Mouse (Mus musculus): ENCODE results near the gene Ddx31. TPM values are rescaled to one million over a fixed set of nuclear protein-coding genes. Genes with fewer than 3 reads are reported as not detected.

The Ddx31 gene
- polyA plus RNA-seq, 1 experiment from 2014 or later = 12.7 TPM

DNA sequence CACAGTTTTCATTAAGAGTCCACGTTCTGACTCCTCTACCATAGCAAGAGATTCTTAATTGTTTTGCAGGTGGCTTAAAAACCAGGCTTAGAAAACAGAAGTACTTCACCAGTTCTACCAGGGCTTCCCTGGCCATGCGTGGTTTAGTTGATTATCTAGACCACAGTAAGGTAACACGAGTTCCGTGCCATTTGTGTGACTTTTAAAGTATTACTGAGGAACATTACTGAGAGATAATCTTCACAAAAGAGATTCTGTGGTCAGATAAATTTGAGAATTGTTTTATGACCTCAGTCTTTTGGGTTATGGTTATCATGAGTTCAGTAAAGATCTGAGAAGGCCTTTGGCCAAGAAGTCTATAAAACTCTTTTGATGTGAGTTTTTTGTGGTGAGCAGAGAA lies 19.1 kb downstream of the Ddx31 start:
- Histone ChIP-seq H3K9ac (ENCODE audit: low read length) (no peak overlapping the region), H3K27me3 (ENCODE audit: control insufficient read depth, insufficient read depth, low read length) (no peaks in the 10 kb centered on the region), H3K9me3 (replicated peaks; ENCODE audit: control insufficient read depth, low read length) (no peaks in the 10 kb centered on the region), H3K4me3 (replicated peaks; ENCODE audit: low read length) (no peak overlapping the region), H3K36me3 (ENCODE audit: control insufficient read depth, insufficient read depth, low read length) (peaks cover 16% of the 10 kb centered on the region), H3K4me1 (ENCODE audit: control insufficient read depth, insufficient read depth, low read length) (no peaks in the 10 kb centered on the region), H3K4me2 (ENCODE audit: low read depth, low read length) (no peak overlapping the region), H3K27ac (ENCODE audit: low read length) (no peak overlapping the region)
- WGBS = 85% methylated on average over 4 of the region's 4 CpGs
- no peak for ATAC-seq (ENCODE audit: insufficient read depth, low FRiP score)

DNA sequence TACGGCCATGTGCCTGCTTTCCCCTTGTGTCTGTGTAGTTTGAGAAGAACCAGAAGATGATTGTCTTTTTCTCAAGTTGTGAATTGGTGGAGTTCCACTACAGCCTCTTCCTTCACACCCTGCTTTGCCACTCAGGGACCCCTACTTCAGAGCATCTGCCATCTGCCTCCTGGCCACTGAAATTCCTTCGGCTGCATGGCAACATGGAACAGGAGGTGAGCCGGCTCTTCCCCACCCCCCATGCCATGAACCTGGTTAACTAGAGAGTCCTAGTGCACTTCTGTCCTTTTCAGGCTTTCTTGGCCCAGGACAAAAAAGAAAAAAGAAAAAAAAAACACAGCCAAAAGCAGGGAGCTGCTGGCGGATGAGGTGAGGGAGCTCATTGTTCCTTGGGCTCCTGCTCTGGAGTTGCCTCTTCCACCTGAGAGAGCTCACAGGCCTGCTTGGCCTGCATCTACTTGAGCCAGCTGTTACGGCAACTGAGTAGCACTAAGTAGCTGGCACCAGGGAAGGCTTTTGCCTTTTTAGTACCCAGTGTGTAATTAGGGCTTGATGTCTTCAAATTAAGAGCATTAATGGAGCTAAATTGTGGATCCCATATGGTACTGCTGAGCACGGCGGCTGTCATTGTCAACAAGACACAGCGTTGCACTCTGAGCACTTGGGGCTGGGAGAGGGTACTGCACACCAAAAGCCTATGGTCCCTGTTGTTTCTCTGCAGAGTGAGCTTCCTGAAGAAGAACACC lies 20.6 kb downstream of the Ddx31 start:
- Histone ChIP-seq H3K4me1 (ENCODE audit: control insufficient read depth, insufficient read depth, low read length) (no peaks in the 10 kb centered on the region), H3K4me3 (replicated peaks; ENCODE audit: low read length) (no peak overlapping the region), H3K36me3 (ENCODE audit: control insufficient read depth, insufficient read depth, low read length) (peaks cover 16% of the 10 kb centered on the region), H3K4me2 (ENCODE audit: low read depth, low read length) (no peak overlapping the region), H3K27ac (ENCODE audit: low read length) (no peak overlapping the region), H3K9me3 (replicated peaks; ENCODE audit: control insufficient read depth, low read length) (no peaks in the 10 kb centered on the region), H3K27me3 (ENCODE audit: control insufficient read depth, insufficient read depth, low read length) (no peaks in the 10 kb centered on the region), H3K9ac (ENCODE audit: low read length) (no peak overlapping the region)
- ATAC-seq (ENCODE audit: insufficient read depth, low FRiP score) = no peak
- 92% methylated on average over 8 of the region's 8 CpGs for WGBS

DNA sequence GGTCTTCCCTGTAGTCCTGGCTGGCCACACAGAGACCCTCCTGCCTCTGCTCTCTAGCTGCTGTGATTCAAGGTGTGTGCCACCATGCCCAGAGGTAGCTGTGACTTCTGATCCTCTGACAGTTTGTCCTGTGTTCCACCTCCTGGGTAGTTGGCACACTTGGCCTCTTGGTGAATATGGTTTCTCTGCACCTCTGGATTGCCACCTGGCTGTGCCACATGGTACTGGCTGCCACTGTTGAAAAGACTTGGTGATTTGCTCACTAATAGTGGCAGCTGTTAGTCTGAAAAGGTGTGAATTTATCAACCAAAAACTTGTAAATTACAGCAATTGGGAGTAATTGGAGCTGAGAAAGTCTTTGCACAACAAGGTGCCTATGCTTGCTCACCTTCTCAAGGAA lies 23.7 kb downstream of the Ddx31 start:
- Histone ChIP-seq H3K4me3 (replicated peaks; ENCODE audit: low read length) (no peak overlapping the region), H3K4me2 (ENCODE audit: low read depth, low read length) (no peak overlapping the region), H3K9me3 (replicated peaks; ENCODE audit: control insufficient read depth, low read length) (no peaks in the 10 kb centered on the region), H3K9ac (ENCODE audit: low read length) (no peak overlapping the region), H3K27me3 (ENCODE audit: control insufficient read depth, insufficient read depth, low read length) (no peaks in the 10 kb centered on the region), H3K4me1 (ENCODE audit: control insufficient read depth, insufficient read depth, low read length) (no peaks in the 10 kb centered on the region), H3K36me3 (ENCODE audit: control insufficient read depth, insufficient read depth, low read length) (peaks cover 12% of the 10 kb centered on the region; the same call in 1 of the 2 replicates), H3K27ac (ENCODE audit: low read length) (no peak overlapping the region)
- ATAC-seq (ENCODE audit: insufficient read depth, low FRiP score) = no peak

DNA sequence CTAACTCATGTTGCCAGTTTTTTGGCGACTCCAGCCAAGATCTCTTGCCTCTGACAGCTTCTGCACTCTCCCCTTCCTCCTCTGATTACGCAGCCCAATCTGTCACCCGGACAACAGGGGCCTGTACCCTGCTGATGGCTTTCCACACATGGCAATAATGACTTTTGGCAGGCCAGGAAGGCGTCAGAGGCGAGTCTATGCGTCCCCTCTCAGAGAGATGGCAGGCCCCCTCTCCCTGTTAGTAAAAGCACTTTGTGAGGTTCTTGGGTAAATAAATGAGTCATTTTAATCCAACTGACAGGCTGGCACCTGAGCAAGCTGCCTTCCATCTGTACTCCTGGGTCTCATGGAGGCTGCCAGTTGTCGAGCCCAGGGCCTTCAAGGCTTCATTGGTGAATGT lies 27.3 kb downstream of the Ddx31 start:
- H3K4me3 ChIP-seq (replicated peaks; ENCODE audit: low read length) = no peak overlapping the region
- no peak overlapping the region for H3K9ac ChIP-seq (ENCODE audit: low read length)
- H3K27me3 ChIP-seq (ENCODE audit: control insufficient read depth, insufficient read depth, low read length) = no peaks in the 10 kb centered on the region
- H3K4me2 ChIP-seq (ENCODE audit: low read depth, low read length) = no peak overlapping the region
- 54% methylated on average over 7 of the region's 7 CpGs for WGBS
- H3K36me3 ChIP-seq (ENCODE audit: control insufficient read depth, insufficient read depth, low read length) = no peaks in the 10 kb centered on the region
- H3K9me3 ChIP-seq (replicated peaks; ENCODE audit: control insufficient read depth, low read length) = no peaks in the 10 kb centered on the region
- no peaks in the 10 kb centered on the region for H3K4me1 ChIP-seq (ENCODE audit: control insufficient read depth, insufficient read depth, low read length)
- H3K27ac ChIP-seq (ENCODE audit: low read length) = no peak overlapping the region
- no peak for ATAC-seq (ENCODE audit: insufficient read depth, low FRiP score)

DNA sequence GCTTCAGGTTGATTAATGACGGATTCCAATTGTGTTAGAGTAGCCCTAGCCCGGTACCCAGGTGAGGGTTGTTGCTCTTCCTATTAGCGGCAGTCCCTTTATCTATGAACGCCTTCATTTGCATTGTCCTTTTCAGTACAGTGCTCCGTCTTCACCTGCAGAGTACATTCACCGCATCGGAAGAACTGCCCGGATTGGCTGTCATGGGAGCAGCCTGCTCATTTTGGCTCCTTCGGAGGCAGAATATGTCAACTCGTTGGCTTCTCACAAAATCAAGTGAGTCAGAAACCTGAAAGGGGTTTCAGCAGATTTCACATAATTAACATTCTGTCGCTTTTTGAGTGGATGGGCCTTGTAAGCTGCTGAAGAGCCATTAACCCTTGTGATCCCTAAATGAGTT lies 35.3 kb downstream of the Ddx31 start:
- no peaks in the 10 kb centered on the region for H3K4me1 ChIP-seq (ENCODE audit: control insufficient read depth, insufficient read depth, low read length)
- no peak overlapping the region for H3K9ac ChIP-seq (ENCODE audit: low read length)
- H3K4me2 ChIP-seq (ENCODE audit: low read depth, low read length) = no peak overlapping the region
- H3K27me3 ChIP-seq (ENCODE audit: control insufficient read depth, insufficient read depth, low read length) = no peaks in the 10 kb centered on the region
- no peak for ATAC-seq (ENCODE audit: insufficient read depth, low FRiP score)
- H3K27ac ChIP-seq (ENCODE audit: low read length) = no peak overlapping the region
- WGBS = 87% methylated on average over 11 of the region's 11 CpGs
- no peaks in the 10 kb centered on the region for H3K9me3 ChIP-seq (replicated peaks; ENCODE audit: control insufficient read depth, low read length)
- no peak overlapping the region for H3K4me3 ChIP-seq (replicated peaks; ENCODE audit: low read length)
- H3K36me3 ChIP-seq (ENCODE audit: control insufficient read depth, insufficient read depth, low read length) = peaks cover under 1% of the 10 kb centered on the region; the same call in 1 of the 2 replicates

DNA sequence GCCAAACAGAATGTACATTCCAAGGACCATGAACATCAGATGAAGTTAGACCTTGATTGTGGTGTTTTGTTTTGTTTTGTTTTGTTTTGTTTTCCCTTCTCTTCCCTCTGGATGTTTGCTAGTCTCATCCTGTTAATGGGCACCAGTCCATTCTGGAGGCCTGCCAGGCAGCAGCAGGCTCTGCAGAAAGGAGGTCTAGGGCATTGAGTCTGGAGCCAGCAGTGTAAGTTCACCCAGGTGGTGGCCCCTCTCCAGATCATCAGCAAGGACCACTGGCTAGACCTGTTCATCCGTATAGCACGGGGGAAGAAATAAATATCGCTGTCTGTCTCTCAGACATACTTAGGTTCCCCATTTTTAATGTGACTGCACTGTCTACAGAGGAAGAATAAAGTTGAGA lies 41.1 kb downstream of the Ddx31 start:
- Histone ChIP-seq H3K27ac (ENCODE audit: low read length) (no peak overlapping the region), H3K4me2 (ENCODE audit: low read depth, low read length) (no peak overlapping the region), H3K36me3 (ENCODE audit: control insufficient read depth, insufficient read depth, low read length) (peaks cover 6% of the 10 kb centered on the region), H3K4me1 (ENCODE audit: control insufficient read depth, insufficient read depth, low read length) (peaks cover 10% of the 10 kb centered on the region; the same call in 1 of the 2 replicates), H3K9me3 (replicated peaks; ENCODE audit: control insufficient read depth, low read length) (no peaks in the 10 kb centered on the region), H3K4me3 (replicated peaks; ENCODE audit: low read length) (no peak overlapping the region), H3K27me3 (ENCODE audit: control insufficient read depth, insufficient read depth, low read length) (no peaks in the 10 kb centered on the region), H3K9ac (ENCODE audit: low read length) (no peak overlapping the region)
- WGBS = 85% methylated on average over 3 of the region's 3 CpGs
- ATAC-seq (ENCODE audit: insufficient read depth, low FRiP score) = no peak

DNA sequence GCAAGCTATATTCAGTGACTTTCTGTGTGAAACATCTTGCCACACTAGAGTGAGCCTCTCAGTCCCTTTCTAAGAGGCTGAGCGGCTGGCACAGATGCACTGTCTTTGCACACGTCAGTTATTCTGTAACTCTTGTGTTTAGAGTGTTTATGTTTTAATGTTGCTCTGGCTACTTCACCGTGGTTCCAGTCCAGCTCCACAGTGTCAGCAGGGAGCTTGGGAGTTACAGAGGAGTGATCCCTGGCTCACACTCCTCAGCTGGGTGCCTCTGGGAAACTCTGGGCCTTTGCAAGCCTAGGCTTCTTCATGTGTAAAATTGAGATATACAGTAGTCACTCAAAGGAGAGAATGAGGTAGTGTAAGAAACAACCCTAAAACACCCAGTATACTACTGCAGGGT lies 41.8 kb downstream of the Ddx31 start:
- H3K9ac ChIP-seq (ENCODE audit: low read length) = no peak overlapping the region
- H3K4me3 ChIP-seq (replicated peaks; ENCODE audit: low read length) = no peak overlapping the region
- peaks cover 10% of the 10 kb centered on the region; the same call in 1 of the 2 replicates for H3K4me1 ChIP-seq (ENCODE audit: control insufficient read depth, insufficient read depth, low read length)
- ATAC-seq (ENCODE audit: insufficient read depth, low FRiP score) = no peak
- WGBS = 78% methylated on average over 3 of the region's 3 CpGs
- no peak overlapping the region for H3K27ac ChIP-seq (ENCODE audit: low read length)
- no peak overlapping the region for H3K4me2 ChIP-seq (ENCODE audit: low read depth, low read length)
- H3K27me3 ChIP-seq (ENCODE audit: control insufficient read depth, insufficient read depth, low read length) = no peaks in the 10 kb centered on the region
- H3K36me3 ChIP-seq (ENCODE audit: control insufficient read depth, insufficient read depth, low read length) = peaks cover 6% of the 10 kb centered on the region
- H3K9me3 ChIP-seq (replicated peaks; ENCODE audit: control insufficient read depth, low read length) = no peaks in the 10 kb centered on the region

DNA sequence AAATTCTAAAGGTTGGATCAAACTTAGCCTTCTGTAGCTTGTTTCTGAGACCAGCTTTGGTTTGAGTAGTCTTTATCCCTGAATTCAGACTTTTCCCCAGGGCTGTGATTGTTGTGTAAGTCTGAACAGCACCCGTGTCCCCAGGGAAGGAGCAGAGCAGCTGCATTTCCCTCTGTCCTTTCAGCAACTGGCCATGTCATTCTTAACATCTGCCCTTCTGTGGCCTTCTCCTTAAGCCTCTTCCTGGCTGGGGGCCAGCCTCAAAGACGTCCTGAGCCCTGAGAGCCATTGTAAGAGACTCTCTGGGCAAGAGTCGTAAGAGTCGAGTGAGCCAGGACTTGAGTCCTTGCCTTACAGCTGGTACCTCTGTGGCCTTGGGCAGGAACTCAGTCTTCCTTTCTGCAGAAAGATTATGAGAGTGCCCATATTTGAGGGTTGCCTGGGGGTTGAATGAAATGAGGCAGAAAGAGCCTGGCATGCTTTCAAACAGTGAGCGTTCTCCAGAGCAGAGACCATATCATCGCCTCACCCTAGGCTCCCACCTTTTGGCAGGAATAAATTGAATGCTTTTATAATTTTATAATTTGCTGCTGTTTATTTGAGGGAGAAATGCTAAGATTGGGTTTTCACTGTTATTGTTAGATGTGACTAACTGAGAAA lies 42.8 kb downstream of the Ddx31 start:
- ATAC-seq (ENCODE audit: insufficient read depth, low FRiP score) = no peak
- Histone ChIP-seq H3K9ac (ENCODE audit: low read length) (no peak overlapping the region), H3K4me2 (ENCODE audit: low read depth, low read length) (no peak overlapping the region), H3K4me3 (replicated peaks; ENCODE audit: low read length) (no peak overlapping the region), H3K27ac (ENCODE audit: low read length) (no peak overlapping the region), H3K36me3 (ENCODE audit: control insufficient read depth, insufficient read depth, low read length) (peaks cover 6% of the 10 kb centered on the region), H3K9me3 (replicated peaks; ENCODE audit: control insufficient read depth, low read length) (no peaks in the 10 kb centered on the region), H3K27me3 (ENCODE audit: control insufficient read depth, insufficient read depth, low read length) (no peaks in the 10 kb centered on the region), H3K4me1 (ENCODE audit: control insufficient read depth, insufficient read depth, low read length) (peaks cover 10% of the 10 kb centered on the region; the same call in 1 of the 2 replicates)
- 69% methylated on average over 6 of the region's 6 CpGs for WGBS

DNA sequence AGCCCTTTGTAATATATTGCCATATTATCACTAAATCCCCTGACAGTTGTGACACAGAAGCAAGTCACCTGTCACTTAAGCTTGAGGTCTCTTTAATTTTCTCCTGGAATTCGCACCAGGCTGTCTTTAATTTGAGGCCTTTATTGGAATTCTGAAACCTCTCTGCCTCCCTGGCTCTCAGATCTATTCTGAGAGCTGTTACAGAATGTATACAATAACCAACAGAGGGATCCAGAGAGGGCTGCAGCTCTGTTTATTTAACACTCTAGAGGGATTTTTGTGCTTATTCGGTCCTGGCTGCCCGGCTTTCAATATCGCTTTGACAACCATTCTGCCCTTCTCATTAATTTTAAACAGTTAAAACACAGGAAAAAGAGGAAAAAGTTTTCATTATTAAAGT lies 44.7 kb downstream of the Ddx31 start:
- peaks cover 6% of the 10 kb centered on the region for H3K36me3 ChIP-seq (ENCODE audit: control insufficient read depth, insufficient read depth, low read length)
- ATAC-seq (ENCODE audit: insufficient read depth, low FRiP score) = no peak
- H3K27me3 ChIP-seq (ENCODE audit: control insufficient read depth, insufficient read depth, low read length) = no peaks in the 10 kb centered on the region
- H3K9me3 ChIP-seq (replicated peaks; ENCODE audit: control insufficient read depth, low read length) = no peaks in the 10 kb centered on the region
- peaks cover 10% of the 10 kb centered on the region; the same call in 1 of the 2 replicates for H3K4me1 ChIP-seq (ENCODE audit: control insufficient read depth, insufficient read depth, low read length)
- WGBS = 32% methylated on average over 4 of the region's 4 CpGs
- H3K4me2 ChIP-seq (ENCODE audit: low read depth, low read length) = no peak overlapping the region
- H3K27ac ChIP-seq (ENCODE audit: low read length) = no peak overlapping the region
- H3K4me3 ChIP-seq (replicated peaks; ENCODE audit: low read length) = no peak overlapping the region
- H3K9ac ChIP-seq (ENCODE audit: low read length) = no peak overlapping the region
